Mouse (Mus musculus) bone marrow, adult 2 months (tissue): ENCODE results near the gene Hist2h2bb.

Experiments
- CTCF ChIP-seq: fragments of 200-500 bp; IDR thresholded peaks from 2 replicates; pipeline ENCODE4 v1.5.1; 2011; ENCODE audit warnings: low read length, control low read depth; ENCODE audit not compliant: control insufficient read depth, insufficient read depth
- POLR2A ChIP-seq: fragments of 200-500 bp; IDR thresholded peaks from 2 replicates; pipeline ENCODE4 v1.6.1; 2011; ENCODE audit warnings: low read depth, mild to moderate bottlenecking, control low read depth, low read length, borderline replicate concordance; ENCODE audit not compliant: control insufficient read depth

- TF ChIP-seq CTCF (no peak), POLR2A (no peak)
Measured at GRCm38 (mm10) chr3:96225421-96225820, 44.1 kb upstream of the Hist2h2bb start.
